10 mouse cellular contexts compared by ENCODE assay signal in the genomic region with DNA sequence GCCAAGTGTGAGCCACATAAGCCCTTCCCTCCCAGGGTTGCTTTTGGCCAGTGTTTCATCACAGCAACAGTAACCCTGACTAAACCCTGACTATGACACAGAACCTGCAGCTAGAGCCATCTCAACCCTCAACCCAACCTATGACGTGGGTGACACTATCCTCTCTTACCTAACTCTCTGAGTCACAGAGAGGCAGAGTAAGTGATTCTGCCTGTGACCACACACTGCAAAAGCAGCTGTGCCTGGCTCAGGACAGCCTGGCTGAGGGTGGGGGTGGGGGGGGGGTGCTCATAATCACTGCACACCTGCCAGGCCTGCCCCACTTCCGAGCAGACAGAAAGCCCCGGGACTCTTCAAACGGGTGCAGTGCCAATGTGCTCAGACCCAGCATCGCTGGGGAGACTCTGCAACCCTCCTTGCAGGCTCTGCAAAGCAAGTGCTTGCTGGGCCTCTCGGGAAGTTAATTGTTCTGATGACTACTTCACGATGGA. TPM values are rescaled to one million over a fixed set of nuclear protein-coding genes. Genes with fewer than 3 reads are reported as not detected.
A peak's percentile ranks its signal among the peaks of the same experiment; 100 is the strongest.
DNase-seq lines count a peak whose midpoint lies in the region; ATAC-seq and TF ChIP-seq lines count a peak whose summit lies in the region.
"Had no signal": no experiment of that assay in that cellular context is flagged by ENCODE, and none has a peak within 500 bp of the region (broad histone marks: within the 10 kb centered on the region; RNA-seq: fewer than 3 reads in every experiment).

No protein-coding gene starts in this region.

- peak; percentile 30; the same call in 1 of the 2 replicates for ATAC-seq in embryonic facial prominence, embryonic 14.5 days (ENCODE audit: low read depth)
- peak; percentile 38 for ATAC-seq in midbrain, embryonic 13.5 days

- no peaks in the 10 kb centered on the region for H3K36me3 ChIP-seq in C2C12 (ENCODE audit: control insufficient read depth, insufficient read depth)
- no peaks in the 10 kb centered on the region for H3K36me3 ChIP-seq in embryonic facial prominence, embryonic 14.5 days (ENCODE audit: control insufficient read depth, insufficient read depth, low read length)
- no peaks in the 10 kb centered on the region for H3K36me3 ChIP-seq in midbrain, embryonic 13.5 days

- WGBS in embryonic facial prominence, embryonic 14.5 days: 22% methylated on average over 7 of the region's 7 CpGs
- 28% methylated on average over 7 of the region's 7 CpGs for WGBS in midbrain, embryonic 13.5 days

- H3ac ChIP-seq in C2C12 (ENCODE audit: control insufficient read depth, insufficient read length, low read depth): no peak overlapping the region

- no peak overlapping the region for H3K9ac ChIP-seq in embryonic facial prominence, embryonic 14.5 days (ENCODE audit: low read depth, low read length)
- H3K9ac ChIP-seq in midbrain, embryonic 13.5 days (replicated peaks): no peak overlapping the region

- no peak overlapping the region for H3K4me3 ChIP-seq in C2C12 (ENCODE audit: insufficient read depth, poor library complexity, severe bottlenecking)
- no peak overlapping the region for H3K4me3 ChIP-seq in embryonic facial prominence, embryonic 14.5 days (ENCODE audit: low read depth, low read length)
- no peak overlapping the region for H3K4me3 ChIP-seq in midbrain, embryonic 13.5 days (replicated peaks)

- no peak overlapping the region for H3K27ac ChIP-seq in embryonic facial prominence, embryonic 14.5 days (replicated peaks; ENCODE audit: low read depth, low read length)
- H3K27ac ChIP-seq in midbrain, embryonic 13.5 days: peak overlapping the region; percentile 62; the same call in 1 of the 2 replicates

- no peaks in the 10 kb centered on the region for H3K9me3 ChIP-seq in embryonic facial prominence, embryonic 14.5 days (ENCODE audit: control insufficient read depth, low read length)
- no peaks in the 10 kb centered on the region for H3K9me3 ChIP-seq in midbrain, embryonic 13.5 days

- peaks cover 90% of the 10 kb centered on the region for H3K79me3 ChIP-seq in C2C12 (ENCODE audit: low read depth)

- H3K27me3 ChIP-seq in C2C12 (ENCODE audit: control insufficient read depth, insufficient read depth, insufficient read length): no peaks in the 10 kb centered on the region
- no peaks in the 10 kb centered on the region for H3K27me3 ChIP-seq in embryonic facial prominence, embryonic 14.5 days (replicated peaks; ENCODE audit: control insufficient read depth, insufficient read depth, low read length)
- H3K27me3 ChIP-seq in midbrain, embryonic 13.5 days: no peaks in the 10 kb centered on the region

- H3K4me1 ChIP-seq in embryonic facial prominence, embryonic 14.5 days (ENCODE audit: control insufficient read depth, insufficient read depth, low read length): peaks cover 30% of the 10 kb centered on the region
- peaks cover 54% of the 10 kb centered on the region for H3K4me1 ChIP-seq in midbrain, embryonic 13.5 days (replicated peaks)

- peaks cover 100% of the 10 kb centered on the region for H3K79me2 ChIP-seq in C2C12 (ENCODE audit: control insufficient read depth, insufficient read depth)

- intact Hi-C loops in gastrocnemius, postnatal 14 days (cut with DNase I; ENCODE audit: low total_unique reads): no loop called here

- H3K4me2 ChIP-seq in embryonic facial prominence, embryonic 14.5 days (ENCODE audit: low read depth, low read length): no peak overlapping the region
- no peak overlapping the region for H3K4me2 ChIP-seq in midbrain, embryonic 13.5 days (replicated peaks)

- TF ChIP-seq CTCF in C2C12 (IDR thresholded peaks at IDR 0.05; ENCODE audit: control insufficient read depth, insufficient read depth, insufficient read length): no peak

- peak; percentile 86 for DNase-seq in 3T3-L1 (ENCODE audit: low read depth, low spot score)
- DNase-seq in embryonic facial prominence, embryonic 14.5 days (ENCODE audit: low spot score): no peak
- DNase-seq in gastrocnemius, postnatal 14 days: no peak
- no peak for DNase-seq in kidney, adult 9 months
- DNase-seq in cerebellum, postnatal 4 days (ENCODE audit: low spot score in 2 of 2): no peak
- no peak for DNase-seq in frontal cortex, adult 2 months (ENCODE audit: extremely low spot score in 1 of 2, low spot score in 1 of 2)
- DNase-seq: cerebellum, postnatal 10 days; kidney, postnatal 14 days had no signal

TF ChIP-seq in C2C12, 6 proteins besides CTCF, POLR2A, EP300 and RAD21:
- TF ChIP-seq MAX (IDR thresholded peaks at IDR 0.05) (no peak), USF1 (IDR thresholded peaks at IDR 0.05; ENCODE audit: low read depth) (no peak), MYOG (IDR thresholded peaks at IDR 0.05; ENCODE audit: control insufficient read depth, extremely low read depth, insufficient read length) (no peak), MYOD1 (IDR thresholded peaks at IDR 0.05; ENCODE audit: control insufficient read depth, insufficient read length, low read depth) (peak; percentile 68), CEBPB (IDR thresholded peaks at IDR 0.05; ENCODE audit: low read depth) (peak; percentile 63), FOSL1 (IDR thresholded peaks at IDR 0.05; ENCODE audit: insufficient read depth, low read length, poor library complexity, severe bottlenecking) (peak; percentile 22)

RNA-seq across cellular contexts. Expression of a gene that starts 42.9 kb away (rescaled TPM):
- 104 TPM for polyA plus RNA-seq in C2C12 (2012; fragmentation: generic; extraction: Trizol)
- polyA plus RNA-seq in embryonic facial prominence, embryonic 14.5 days (2014; fragmentation: Nextera tagmentation; extraction: Ambion mirVana): 54.8 and 56.2 TPM in 2 replicates
- polyA plus RNA-seq in midbrain, embryonic 13.5 days (2015; fragmentation: Nextera tagmentation; extraction: Ambion mirVana): 67.6 and 70.1 TPM in 2 replicates
- 10 to 100 TPM; 18.4 to 29.1 TPM for total RNA-seq in gastrocnemius, postnatal 14 days (2021)
- polyA plus RNA-seq in frontal cortex, adult 2 months (2012; rRNA removed): 17.5 and 18.4 TPM in 2 replicates
